Mouse (Mus musculus): ENCODE results near the gene Kcna3. TPM values are rescaled to one million over a fixed set of nuclear protein-coding genes. Genes with fewer than 3 reads are reported as not detected.

Kcna3 gene
- polyA plus RNA-seq, 1 experiment: 151 TPM

DNA sequence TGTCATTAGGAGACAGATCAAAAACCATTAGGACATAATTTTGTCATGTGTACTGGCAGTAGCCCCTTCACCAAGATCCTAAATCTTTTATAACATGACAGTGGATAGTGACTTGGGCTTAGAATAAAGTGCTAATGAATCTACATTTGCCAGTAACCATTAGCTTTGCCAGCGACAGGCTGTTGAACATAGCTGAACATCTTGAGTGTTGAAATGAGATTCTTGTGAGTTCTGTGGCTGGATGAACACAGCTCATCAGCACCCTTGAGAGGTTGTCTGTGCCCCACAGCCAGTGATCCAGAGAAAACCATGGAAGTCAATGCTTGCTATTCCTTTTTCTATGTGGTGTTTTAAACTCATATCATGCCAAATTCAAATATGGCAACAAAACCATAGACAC is 5.7 kb downstream of the Kcna3 start:
- H3K27me3 ChIP-seq (ENCODE audit: control insufficient read depth, insufficient read depth, low read length): no peaks in the 10 kb centered on the region
- DNase-seq: no peak
- H3K36me3 ChIP-seq (ENCODE audit: control insufficient read depth, insufficient read depth, low read length): peaks cover 8% of the 10 kb centered on the region
- H3K4me3 ChIP-seq (ENCODE audit: control insufficient read depth, insufficient read depth, low read length): no peak overlapping the region; the same call in 1 of the 2 replicates
- TF ChIP-seq POLR2A (IDR thresholded peaks at IDR 0.05; ENCODE audit: control insufficient read depth, extremely low read depth, insufficient read depth, low read length, poor library complexity): no peak
- TF ChIP-seq CTCF (IDR thresholded peaks at IDR 0.05; ENCODE audit: borderline replicate concordance, control insufficient read depth, extremely low read depth, insufficient read depth, low read length, poor library complexity): no peak
- H3K27ac ChIP-seq (ENCODE audit: control insufficient read depth, insufficient read depth, low read length): no peak overlapping the region
- WGBS: 48% methylated on average over 1 of the region's 1 CpGs
- H3K4me1 ChIP-seq (replicated peaks; ENCODE audit: control insufficient read depth, insufficient read depth, low read length): peaks cover 13% of the 10 kb centered on the region

DNA sequence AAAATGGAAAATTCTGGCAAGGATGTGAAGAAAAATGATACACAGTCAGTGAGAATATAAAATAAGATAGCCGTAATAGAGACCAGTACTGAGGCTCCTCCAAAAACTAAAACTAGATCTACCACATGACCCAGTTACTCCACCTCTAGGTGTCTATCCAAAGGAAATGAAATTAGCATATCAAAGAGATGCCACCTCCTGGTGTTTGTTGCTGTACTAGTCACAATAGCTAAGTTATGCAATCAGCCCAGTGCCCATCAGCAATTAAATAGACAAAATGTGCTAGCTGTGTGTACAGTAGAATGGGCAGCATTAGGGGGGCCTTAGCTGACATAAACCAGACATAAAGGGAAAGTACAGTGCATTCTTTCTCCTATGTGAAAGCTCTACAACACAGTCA is 25.5 kb downstream of the Kcna3 start:
- DNase-seq: no peak
- H3K27ac ChIP-seq (ENCODE audit: control insufficient read depth, insufficient read depth, low read length): no peak overlapping the region
- H3K36me3 ChIP-seq (ENCODE audit: control insufficient read depth, insufficient read depth, low read length): no peaks in the 10 kb centered on the region; the same call in 1 of the 2 replicates
- TF ChIP-seq CTCF (IDR thresholded peaks at IDR 0.05; ENCODE audit: borderline replicate concordance, control insufficient read depth, extremely low read depth, insufficient read depth, low read length, poor library complexity) (no peak), POLR2A (IDR thresholded peaks at IDR 0.05; ENCODE audit: control insufficient read depth, extremely low read depth, insufficient read depth, low read length, poor library complexity) (no peak)
- WGBS: 83% methylated on average over 1 of the region's 1 CpGs
- peaks cover 2% of the 10 kb centered on the region for H3K4me1 ChIP-seq (replicated peaks; ENCODE audit: control insufficient read depth, insufficient read depth, low read length)
- no peak overlapping the region for H3K4me3 ChIP-seq (ENCODE audit: control insufficient read depth, insufficient read depth, low read length)
- no peaks in the 10 kb centered on the region for H3K27me3 ChIP-seq (ENCODE audit: control insufficient read depth, insufficient read depth, low read length)

DNA sequence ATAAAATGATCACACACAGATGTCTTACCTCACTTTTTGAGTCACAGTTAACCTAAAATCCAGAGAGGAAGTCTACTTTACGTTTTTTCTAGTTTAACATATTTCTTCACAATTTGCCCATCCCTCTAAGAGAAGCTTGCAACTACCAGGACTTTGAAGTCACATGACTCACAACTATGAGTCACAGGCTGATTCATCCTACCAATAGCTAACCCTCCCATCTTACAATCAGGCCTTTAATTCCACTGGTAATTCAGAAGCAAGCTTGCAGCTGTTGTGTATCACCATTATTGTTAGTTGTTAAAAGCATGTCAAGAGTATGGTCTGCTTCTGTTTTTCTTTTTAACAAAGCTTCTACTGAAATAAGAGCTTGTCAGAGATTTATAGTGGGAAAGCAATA is 26.8 kb downstream of the Kcna3 start:
- no peak for DNase-seq
- H3K27ac ChIP-seq (ENCODE audit: control insufficient read depth, insufficient read depth, low read length): no peak overlapping the region
- WGBS: 33% methylated on average over 1 of the region's 1 CpGs
- H3K4me3 ChIP-seq (ENCODE audit: control insufficient read depth, insufficient read depth, low read length): no peak overlapping the region
- H3K4me1 ChIP-seq (replicated peaks; ENCODE audit: control insufficient read depth, insufficient read depth, low read length): peaks cover 2% of the 10 kb centered on the region
- TF ChIP-seq CTCF (IDR thresholded peaks at IDR 0.05; ENCODE audit: borderline replicate concordance, control insufficient read depth, extremely low read depth, insufficient read depth, low read length, poor library complexity) (no peak), POLR2A (IDR thresholded peaks at IDR 0.05; ENCODE audit: control insufficient read depth, extremely low read depth, insufficient read depth, low read length, poor library complexity) (no peak)
- H3K27me3 ChIP-seq (ENCODE audit: control insufficient read depth, insufficient read depth, low read length): no peaks in the 10 kb centered on the region
- no peaks in the 10 kb centered on the region for H3K36me3 ChIP-seq (ENCODE audit: control insufficient read depth, insufficient read depth, low read length)

DNA sequence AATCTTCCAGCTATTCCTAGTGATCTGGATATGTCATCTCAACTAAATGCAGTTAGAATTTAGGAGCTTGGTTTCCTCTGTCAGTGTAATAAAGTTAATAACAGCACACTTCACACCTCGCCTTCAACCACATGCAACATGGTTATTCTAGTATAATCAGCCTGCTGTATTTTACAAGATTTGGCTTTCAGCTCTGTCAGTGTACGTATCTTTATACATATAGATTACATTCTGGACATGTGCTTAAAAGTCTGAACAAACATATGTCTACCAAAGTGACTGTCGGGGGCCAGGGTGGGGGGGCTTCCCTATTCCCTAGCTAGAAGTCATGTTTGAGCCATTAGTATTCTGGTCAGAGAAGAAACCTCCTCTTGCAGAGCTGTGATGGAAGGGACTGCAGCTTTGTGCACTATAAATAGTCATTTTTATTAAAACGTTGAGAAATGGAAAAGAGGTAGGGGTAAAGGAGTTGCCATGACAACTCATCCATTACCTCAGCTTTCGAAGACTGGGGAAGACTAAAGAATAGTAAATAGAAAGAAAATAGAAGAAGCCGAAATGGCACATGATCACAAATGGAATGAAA is 29.6 kb downstream of the Kcna3 start:
- Histone ChIP-seq H3K4me1 (replicated peaks; ENCODE audit: control insufficient read depth, insufficient read depth, low read length) (peaks cover 2% of the 10 kb centered on the region), H3K36me3 (ENCODE audit: control insufficient read depth, insufficient read depth, low read length) (no peaks in the 10 kb centered on the region), H3K27me3 (ENCODE audit: control insufficient read depth, insufficient read depth, low read length) (no peaks in the 10 kb centered on the region), H3K27ac (ENCODE audit: control insufficient read depth, insufficient read depth, low read length) (no peak overlapping the region), H3K4me3 (ENCODE audit: control insufficient read depth, insufficient read depth, low read length) (no peak overlapping the region)
- DNase-seq: no peak
- WGBS: 86% methylated on average over 6 of the region's 6 CpGs
- TF ChIP-seq CTCF (IDR thresholded peaks at IDR 0.05; ENCODE audit: borderline replicate concordance, control insufficient read depth, extremely low read depth, insufficient read depth, low read length, poor library complexity) (no peak), POLR2A (IDR thresholded peaks at IDR 0.05; ENCODE audit: control insufficient read depth, extremely low read depth, insufficient read depth, low read length, poor library complexity) (no peak)

DNA sequence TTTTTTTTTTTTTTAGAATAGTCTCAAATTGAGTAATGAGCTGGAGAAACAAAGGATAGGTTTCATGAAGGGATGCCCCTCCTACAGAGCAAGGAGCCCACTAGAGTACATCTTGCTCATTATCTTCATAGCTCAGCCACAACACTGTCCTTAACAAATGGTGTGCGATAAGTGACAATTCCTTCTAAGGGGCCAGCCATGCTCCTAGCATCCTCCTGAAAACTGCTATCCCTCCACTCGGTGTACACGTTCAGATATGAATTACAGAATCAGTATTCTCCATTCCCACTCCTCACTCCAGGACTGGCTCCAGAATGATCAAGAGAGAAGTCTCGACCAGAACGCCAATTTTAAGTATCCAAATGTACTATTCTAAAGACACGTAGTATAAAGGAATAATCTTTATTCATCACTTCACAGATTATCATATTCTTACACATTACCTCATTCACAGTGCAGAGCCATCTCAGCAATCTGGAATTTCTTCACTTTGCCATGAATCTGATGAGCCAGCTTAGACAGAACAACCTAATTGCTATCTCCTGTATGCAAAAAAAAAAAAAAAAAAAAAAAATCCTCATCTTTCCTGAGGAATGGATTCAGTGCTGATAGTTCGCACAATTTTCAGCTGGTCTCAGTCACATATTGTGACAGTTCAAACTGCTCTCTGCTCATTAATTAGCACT is 30.3 kb downstream of the Kcna3 start:
- H3K27ac ChIP-seq (ENCODE audit: control insufficient read depth, insufficient read depth, low read length): no peak overlapping the region
- 97% methylated on average over 7 of the region's 7 CpGs for WGBS
- H3K4me3 ChIP-seq (ENCODE audit: control insufficient read depth, insufficient read depth, low read length): no peak overlapping the region
- no peaks in the 10 kb centered on the region for H3K36me3 ChIP-seq (ENCODE audit: control insufficient read depth, insufficient read depth, low read length)
- no peak for DNase-seq
- no peak for TF ChIP-seq POLR2A (IDR thresholded peaks at IDR 0.05; ENCODE audit: control insufficient read depth, extremely low read depth, insufficient read depth, low read length, poor library complexity)
- TF ChIP-seq CTCF (IDR thresholded peaks at IDR 0.05; ENCODE audit: borderline replicate concordance, control insufficient read depth, extremely low read depth, insufficient read depth, low read length, poor library complexity): no peak
- no peaks in the 10 kb centered on the region for H3K27me3 ChIP-seq (ENCODE audit: control insufficient read depth, insufficient read depth, low read length)
- H3K4me1 ChIP-seq (replicated peaks; ENCODE audit: control insufficient read depth, insufficient read depth, low read length): peaks cover 2% of the 10 kb centered on the region

DNA sequence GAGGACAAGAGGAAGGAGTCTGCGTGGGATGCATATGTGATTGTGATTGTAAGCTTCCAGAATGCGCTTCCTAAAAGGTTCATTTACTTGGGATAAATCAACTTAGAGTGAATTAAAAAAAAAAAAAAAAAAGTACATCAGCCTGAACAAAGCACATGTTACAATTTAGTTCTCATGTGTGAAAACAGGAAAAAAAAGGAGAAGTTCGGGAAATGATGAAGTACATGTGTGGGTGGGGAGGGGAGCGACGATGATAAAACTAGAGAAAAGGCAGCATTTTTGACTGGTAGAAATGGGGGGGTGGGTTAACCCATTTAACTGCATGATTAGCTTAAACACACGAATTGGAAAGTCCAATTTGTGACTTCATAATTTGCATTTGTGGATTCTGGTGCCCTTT is 31.3 kb downstream of the Kcna3 start:
- H3K27me3 ChIP-seq (ENCODE audit: control insufficient read depth, insufficient read depth, low read length): no peaks in the 10 kb centered on the region
- no peak overlapping the region for H3K27ac ChIP-seq (ENCODE audit: control insufficient read depth, insufficient read depth, low read length)
- H3K36me3 ChIP-seq (ENCODE audit: control insufficient read depth, insufficient read depth, low read length): no peaks in the 10 kb centered on the region
- 74% methylated on average over 6 of the region's 6 CpGs for WGBS
- DNase-seq: no peak
- H3K4me3 ChIP-seq (ENCODE audit: control insufficient read depth, insufficient read depth, low read length): no peak overlapping the region
- H3K4me1 ChIP-seq (replicated peaks; ENCODE audit: control insufficient read depth, insufficient read depth, low read length): peaks cover 5% of the 10 kb centered on the region
- TF ChIP-seq CTCF (IDR thresholded peaks at IDR 0.05; ENCODE audit: borderline replicate concordance, control insufficient read depth, extremely low read depth, insufficient read depth, low read length, poor library complexity) (no peak), POLR2A (IDR thresholded peaks at IDR 0.05; ENCODE audit: control insufficient read depth, extremely low read depth, insufficient read depth, low read length, poor library complexity) (no peak)
